Mouse (Mus musculus): ENCODE results near the gene Twf2. TPM values are rescaled to one million over a fixed set of nuclear protein-coding genes. Genes with fewer than 3 reads are reported as not detected.

The Twf2 gene
- total and polyA plus RNA-seq, 3 experiments, result 120 to 186 (median 131) TPM

DNA sequence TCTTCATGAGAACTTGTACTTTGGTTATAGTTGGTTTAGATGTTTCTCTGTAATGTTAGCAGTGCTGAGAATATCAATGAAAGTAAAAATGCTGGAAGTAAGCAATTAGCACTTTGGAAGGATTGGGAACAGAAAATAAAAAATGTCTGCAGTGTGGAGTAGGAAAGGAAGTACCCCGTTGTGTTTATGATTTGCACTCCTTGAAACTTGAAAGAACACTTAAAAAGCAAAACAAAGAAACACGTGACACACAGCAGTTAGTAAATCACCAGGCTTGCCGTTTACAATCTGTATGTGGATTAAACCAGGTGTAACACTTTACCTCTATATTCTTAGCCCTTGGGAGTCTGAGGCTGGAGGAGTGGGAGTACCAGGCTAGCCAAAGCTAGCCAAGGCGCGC lies 26.1 kb upstream of the Twf2 start:
- no peaks in the 10 kb centered on the region for H3K27me3 ChIP-seq (replicated peaks)
- TF ChIP-seq GABPA (IDR thresholded peaks at IDR 0.05; ENCODE audit: insufficient replicate concordance, low read depth, low read length), result no peak
- TF ChIP-seq NELFE (IDR thresholded peaks at IDR 0.05; ENCODE audit: low read depth, low read length), result no peak
- no peaks in the 10 kb centered on the region for H3K9me3 ChIP-seq (replicated peaks; ENCODE audit: low read length)
- H3K27ac ChIP-seq (ENCODE audit: insufficient read depth, low read depth), result no peak overlapping the region
- no peak overlapping the region for H3K9ac ChIP-seq (ENCODE audit: insufficient read depth, low read depth)
- in situ Hi-C loops (cut with MboI; ENCODE audit: low pct_ligation_motif_present, low pct_unique_long_range_greater_than_20kb, low sequenced_read_pairs) (no loop called here), dilution Hi-C loops (cut with MboI; ENCODE audit: extremely low pct_ligation_motif_present, extremely low pct_unique_long_range_greater_than_20kb, low sequenced_read_pairs) (no loop called here)
- no peak for DNase-seq (ENCODE audit: extremely low read depth)
- H3K4me3 ChIP-seq (replicated peaks in 1 of 3; ENCODE audit: low read depth in 2 of 3, low read length in 2 of 3, poor library complexity in 1 of 3), result no peak overlapping the region
- H3K4me1 ChIP-seq (ENCODE audit: control insufficient read depth in 1 of 2, insufficient read depth in 2 of 2), result peaks cover 6 to 31% of the 10 kb centered on the region in 2 experiments; a peak in 3 of 4 replicates
- H3K4me2 ChIP-seq (ENCODE audit: insufficient read depth, low read depth, poor library complexity, severe bottlenecking), result no peak overlapping the region
- peaks cover 78% of the 10 kb centered on the region for H3K79me2 ChIP-seq (replicated peaks; ENCODE audit: control insufficient read depth, extremely low read depth, insufficient read depth, poor library complexity, severe bottlenecking)
- H3K36me3 ChIP-seq (replicated peaks in 1 of 2; ENCODE audit: control insufficient read depth in 1 of 2, insufficient read depth in 1 of 2, low read length in 1 of 2), result peaks cover 41 to 67% of the 10 kb centered on the region in 2 experiments

GRCm38 (mm10) chr9:106177799-106178198 lies 25.1 kb upstream of the Twf2 start:
- Histone ChIP-seq H3K4me2 (ENCODE audit: insufficient read depth, low read depth, poor library complexity, severe bottlenecking) (no peak overlapping the region), H3K4me1 (ENCODE audit: control insufficient read depth in 1 of 2, insufficient read depth in 2 of 2) (peaks cover 6 to 31% of the 10 kb centered on the region in 2 experiments; a peak in 3 of 4 replicates), H3K36me3 (replicated peaks in 1 of 2; ENCODE audit: control insufficient read depth in 1 of 2, insufficient read depth in 1 of 2, low read length in 1 of 2) (peaks cover 50 to 78% of the 10 kb centered on the region in 2 experiments), H3K79me2 (replicated peaks; ENCODE audit: control insufficient read depth, extremely low read depth, insufficient read depth, poor library complexity, severe bottlenecking) (peaks cover 71% of the 10 kb centered on the region), H3K9me3 (replicated peaks; ENCODE audit: low read length) (no peaks in the 10 kb centered on the region), H3K4me3 (replicated peaks in 1 of 3; ENCODE audit: low read depth in 2 of 3, low read length in 2 of 3, poor library complexity in 1 of 3) (no peak overlapping the region), H3K27ac (ENCODE audit: insufficient read depth, low read depth) (no peak overlapping the region), H3K27me3 (replicated peaks) (no peaks in the 10 kb centered on the region), H3K9ac (ENCODE audit: insufficient read depth, low read depth) (no peak overlapping the region)
- DNase-seq (ENCODE audit: extremely low read depth), result no peak
- dilution Hi-C loops (cut with MboI; ENCODE audit: extremely low pct_ligation_motif_present, extremely low pct_unique_long_range_greater_than_20kb, low sequenced_read_pairs) (no loop called here), in situ Hi-C loops (cut with MboI; ENCODE audit: low pct_ligation_motif_present, low pct_unique_long_range_greater_than_20kb, low sequenced_read_pairs) (no loop called here)
- TF ChIP-seq GABPA (IDR thresholded peaks at IDR 0.05; ENCODE audit: insufficient replicate concordance, low read depth, low read length), result no peak

GRCm38 (mm10) chr9:106179454-106179853 lies 23.5 kb upstream of the Twf2 start:
- peaks cover 3 to 21% of the 10 kb centered on the region in 2 experiments; a peak in 2 of 4 replicates for H3K4me1 ChIP-seq (ENCODE audit: control insufficient read depth in 1 of 2, insufficient read depth in 2 of 2)
- dilution Hi-C loops (cut with MboI; ENCODE audit: extremely low pct_ligation_motif_present, extremely low pct_unique_long_range_greater_than_20kb, low sequenced_read_pairs), result no loop called here
- peaks cover 66 to 92% of the 10 kb centered on the region in 2 experiments for H3K36me3 ChIP-seq (replicated peaks in 1 of 2; ENCODE audit: control insufficient read depth in 1 of 2, insufficient read depth in 1 of 2, low read length in 1 of 2)
- no peak for TF ChIP-seq ZKSCAN1 (IDR thresholded peaks at IDR 0.05; ENCODE audit: borderline replicate concordance, low read depth, low read length)
- no peak for TF ChIP-seq JUN (IDR thresholded peaks at IDR 0.05; ENCODE audit: insufficient read depth, low read depth, low read length)
- TF ChIP-seq TBP (conservative IDR thresholded peaks at IDR 0.05; ENCODE audit: low read depth, low read length), result no peak
- TF ChIP-seq UBTF (IDR thresholded peaks at IDR 0.05; ENCODE audit: low read depth, low read length), result no peak
- no peak for TF ChIP-seq TCF12 (IDR thresholded peaks at IDR 0.05; ENCODE audit: low read depth, low read length)
- TF ChIP-seq IRF4 (IDR thresholded peaks at IDR 0.05; ENCODE audit: low read depth, low read length), result no peak
- no peak for TF ChIP-seq BHLHE40 (IDR thresholded peaks at IDR 0.05; ENCODE audit: low read depth, low read length)
- no peak for TF ChIP-seq E2F4 (IDR thresholded peaks at IDR 0.05; ENCODE audit: insufficient replicate concordance, low read depth, low read length)
- TF ChIP-seq NRF1 (IDR thresholded peaks at IDR 0.05; ENCODE audit: low read depth, low read length), result no peak
- H3K27ac ChIP-seq (ENCODE audit: insufficient read depth, low read depth), result no peak overlapping the region
- no peak overlapping the region for H3K4me3 ChIP-seq (replicated peaks in 1 of 3; ENCODE audit: low read depth in 2 of 3, low read length in 2 of 3, poor library complexity in 1 of 3)
- no peak overlapping the region for H3K4me2 ChIP-seq (ENCODE audit: insufficient read depth, low read depth, poor library complexity, severe bottlenecking)
- no peaks in the 10 kb centered on the region for H3K9me3 ChIP-seq (replicated peaks; ENCODE audit: low read length)
- in situ Hi-C loops (cut with MboI; ENCODE audit: low pct_ligation_motif_present, low pct_unique_long_range_greater_than_20kb, low sequenced_read_pairs), result no loop called here
- H3K79me2 ChIP-seq (replicated peaks; ENCODE audit: control insufficient read depth, extremely low read depth, insufficient read depth, poor library complexity, severe bottlenecking), result peaks cover 62% of the 10 kb centered on the region
- no peaks in the 10 kb centered on the region for H3K27me3 ChIP-seq (replicated peaks)
- no peak overlapping the region for H3K9ac ChIP-seq (ENCODE audit: insufficient read depth, low read depth)
- DNase-seq (ENCODE audit: extremely low read depth), result no peak

All from CH12.LX (cell line).